Mouse (Mus musculus) embryonic facial prominence, embryonic 15.5 days (tissue): ENCODE measurements around the gene Gm10666. TPM values are rescaled to one million over a fixed set of nuclear protein-coding genes. Genes with fewer than 3 reads are reported as not detected.
"Not testable (repeated sequence)": the region's sequence is repeated elsewhere in the genome, so short reads cannot be mapped to it uniquely, and the experiment has no call there.

Experiments used
- ATAC-seq: fragments of 200-750 bp; cut with Nextera tagmentation; 2 replicates; pipeline ENCODE4 v1.8.0; 2017; ENCODE audit warnings: low read depth, moderate TSS enrichment; ENCODE audit not compliant: insufficient number of reproducible peaks, low FRiP score, low TSS enrichment
- H3K27ac ChIP-seq: fragments of 300-500 bp; sonication (generic); replicated peaks from 2 replicates; pipeline ENCODE4 v1.5.1; 2015; ENCODE audit warnings: mild to moderate bottlenecking, inconsistent platforms
- H3K27me3 ChIP-seq: fragments of 300-500 bp; sonication (generic); 2 replicates; pipeline ENCODE4 v1.6.1; 2015; ENCODE audit warnings: inconsistent platforms
- H3K36me3 ChIP-seq: fragments of 300-500 bp; sonication (generic); 2 replicates; pipeline ENCODE4 v1.6.1; 2015; ENCODE audit warnings: mild to moderate bottlenecking, inconsistent platforms
- H3K4me1 ChIP-seq: fragments of 300-500 bp; sonication (generic); 2 replicates; pipeline ENCODE4 v1.6.1; 2015; ENCODE audit warnings: inconsistent platforms
- H3K4me2 ChIP-seq: fragments of 300-500 bp; sonication (generic); replicated peaks from 2 replicates; pipeline ENCODE4 v1.6.1; 2015; ENCODE audit warnings: mild to moderate bottlenecking, inconsistent platforms
- H3K4me3 ChIP-seq: fragments of 300-500 bp; sonication (generic); replicated peaks from 2 replicates; pipeline ENCODE4 v1.5.1; 2015; ENCODE audit warnings: mild to moderate bottlenecking, inconsistent platforms
- H3K9ac ChIP-seq: fragments of 300-500 bp; sonication (generic); 2 replicates; pipeline ENCODE4 v1.6.1; 2015; ENCODE audit warnings: inconsistent platforms
- H3K9me3 ChIP-seq: fragments of 300-500 bp; sonication (generic); replicated peaks from 2 replicates; pipeline ENCODE4 v1.6.1; 2016; ENCODE audit warnings: inconsistent platforms
- WGBS: fragments of 180-500 bp; shearing (Covaris S2); methylation state at CpG from one replicate; pipeline ENCODE4 v1.1.7; 2015; 5-methylcytosine and 5-hydroxymethylcytosine counted together
- polyA plus RNA-seq: library from polyadenylated mRNA; unstranded; fragments of >200 nt; fragmentation: Nextera tagmentation; extraction: Ambion mirVana; gene quantifications from 2 replicates; pipeline ENCODE4 v1.2.1, GENCODE M21; 2015

Gm10666 gene
- not detected in 2 replicates for polyA plus RNA-seq

- H3K9me3 ChIP-seq, H3K9ac ChIP-seq, H3K27ac ChIP-seq, H3K4me3 ChIP-seq, H3K4me2 ChIP-seq, H3K4me1 ChIP-seq, H3K36me3 ChIP-seq, ATAC-seq, H3K27me3 ChIP-seq: not testable (repeated sequence)
- no CpG with 5 or more reads among the region's 5 CpGs for WGBS
Observed at GRCm38 (mm10) chr7:22134641-22135040, at the start of gene Gm10666. Gene Gm10666, minus strand, starts transcription at chr7:22134741.

DNA sequence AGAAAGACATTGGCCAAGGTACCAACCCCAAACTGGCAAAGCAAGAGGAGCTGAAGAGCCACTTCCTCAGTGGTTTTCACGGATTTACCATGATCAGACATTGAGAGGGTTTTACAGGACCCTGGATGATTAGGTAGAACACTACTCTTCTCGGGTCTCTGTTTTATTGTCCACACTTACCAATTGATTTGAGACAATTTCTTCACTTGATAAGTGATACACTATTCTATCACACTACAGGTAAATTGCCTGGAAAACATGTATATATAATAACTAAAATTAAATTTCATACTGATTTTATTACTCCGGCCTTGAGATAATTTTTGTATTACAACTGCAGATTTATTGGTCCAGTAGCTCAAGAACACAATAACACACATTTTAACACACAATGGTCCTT lies 29.4 kb upstream of the Gm10666 start, which contains the start of gene Vmn1r142:
TSS of gene Vmn1r142 (minus strand) at position 101 of the 400 bp plus-strand sequence.
- no CpG with 5 or more reads among the region's 3 CpGs for WGBS
- ATAC-seq, result not testable (repeated sequence)

GRCm38 (mm10) chr7:22118145-22118544 lies 16.4 kb downstream of the Gm10666 start, which contains the start of gene Gm16451:
Gene Gm16451, minus strand, starts transcription at chr7:22118245.
- not testable (repeated sequence) for H3K4me1 ChIP-seq, H3K4me3 ChIP-seq, H3K27ac ChIP-seq, H3K36me3 ChIP-seq, H3K27me3 ChIP-seq, H3K9me3 ChIP-seq, H3K4me2 ChIP-seq, H3K9ac ChIP-seq, ATAC-seq
- no CpG with 5 or more reads among the region's 2 CpGs for WGBS

More for the DNA sequence above, 29.4 kb upstream of the Gm10666 start, which contains the start of gene Vmn1r142:
- not testable (repeated sequence) for H3K4me2 ChIP-seq, H3K36me3 ChIP-seq, H3K9ac ChIP-seq, H3K27ac ChIP-seq, H3K4me3 ChIP-seq, H3K27me3 ChIP-seq, H3K9me3 ChIP-seq, H3K4me1 ChIP-seq

Other genes with a start within 250 kb of the Gm10666 start
- not detected in 2 replicates for gene Gm5891, start 213.4 kb downstream of the Gm10666 start, polyA plus RNA-seq
- gene Vmn1r137, start 140.2 kb downstream of the Gm10666 start, polyA plus RNA-seq, result not detected in 2 replicates
- not detected in 2 replicates for gene Vmn1r138, start 105.8 kb downstream of the Gm10666 start, polyA plus RNA-seq
- not detected in 2 replicates for gene Gm6176, start 78.4 kb downstream of the Gm10666 start, polyA plus RNA-seq
- gene Vmn1r139, start 65.7 kb downstream of the Gm10666 start, polyA plus RNA-seq, result not detected in 2 replicates
- gene Gm16451, start 16.5 kb downstream of the Gm10666 start, polyA plus RNA-seq, result not detected in 2 replicates
- not detected in 2 replicates for gene Vmn1r142, start 29.3 kb upstream of the Gm10666 start, polyA plus RNA-seq
- not detected in 2 replicates for gene Vmn1r143, start 54.6 kb upstream of the Gm10666 start, polyA plus RNA-seq
- gene Gm8653, start 66.5 kb upstream of the Gm10666 start, polyA plus RNA-seq, result not detected in 2 replicates
- not detected in 2 replicates for gene Gm8453, start 94.7 kb upstream of the Gm10666 start, polyA plus RNA-seq
- not detected in 2 replicates for gene Gm4187, start 195.0 kb upstream of the Gm10666 start, polyA plus RNA-seq
- not detected in 2 replicates for gene Gm8660, start 236.3 kb upstream of the Gm10666 start, polyA plus RNA-seq